Mouse (Mus musculus): Measurements from ENCODE around the gene Ggt5.

The Ggt5 gene

DNA sequence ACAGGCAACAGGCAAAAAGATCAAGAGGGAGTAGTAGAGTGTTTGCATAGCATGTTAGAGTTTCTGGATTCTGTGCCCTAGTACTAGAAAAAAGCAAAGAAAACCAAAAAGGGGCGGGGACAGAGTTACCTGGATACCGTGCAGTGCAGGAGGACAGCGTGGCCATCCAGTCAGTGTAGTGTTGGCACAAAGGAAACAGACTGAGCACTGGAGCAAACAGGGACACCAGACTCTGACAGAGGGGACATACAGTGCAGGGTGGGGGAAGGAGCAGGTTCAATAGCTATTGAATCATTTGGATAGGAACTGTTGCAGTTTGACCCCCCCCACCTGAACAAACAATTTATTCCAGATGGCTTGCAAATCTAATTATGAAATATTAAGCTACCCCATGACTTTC, 37.9 kb downstream of the Ggt5 start:
- no peak for DNase-seq (ENCODE audit: low spot score)

DNA sequence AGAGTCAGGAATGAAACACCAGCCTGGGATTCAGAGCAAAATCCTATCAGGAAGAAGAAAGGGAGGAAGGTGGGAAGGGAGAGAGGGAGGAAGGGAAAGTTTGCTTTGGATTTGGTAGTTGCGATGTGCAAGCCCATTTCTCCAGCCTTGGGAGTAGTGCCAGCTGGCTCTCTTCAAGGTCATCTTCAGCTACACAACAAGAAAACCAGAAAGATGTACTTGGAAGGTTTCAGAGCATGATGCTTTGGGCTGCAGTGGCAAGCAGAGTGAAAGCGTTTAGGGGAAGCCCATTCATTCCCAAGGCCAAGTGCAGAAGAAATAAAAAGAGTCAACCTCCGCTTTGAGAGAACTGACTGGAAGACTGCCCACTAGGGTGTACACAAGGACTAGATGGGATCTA, 38.4 kb downstream of the Ggt5 start:
- no peak for DNase-seq (ENCODE audit: low spot score)

DNA sequence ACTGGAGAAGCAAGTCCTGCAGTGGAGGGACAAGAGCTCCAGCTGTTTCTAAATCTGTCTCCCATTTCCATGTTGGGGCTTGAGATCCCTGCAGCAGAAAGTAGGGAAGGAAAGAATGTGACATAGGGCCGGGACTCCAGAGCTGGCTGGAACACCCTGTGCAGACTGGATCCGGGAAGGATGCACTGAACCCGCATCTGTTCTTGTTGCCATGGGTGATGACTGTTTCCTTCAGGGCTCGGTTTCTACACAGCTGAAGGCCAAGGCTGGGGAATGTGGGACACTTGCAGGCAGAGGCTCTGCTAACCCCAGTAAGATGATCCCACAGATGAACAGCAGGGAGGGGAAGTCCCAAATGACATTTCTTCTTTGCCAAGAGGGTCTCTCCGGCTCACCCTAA, 43.5 kb downstream of the Ggt5 start:
- no peak for DNase-seq (ENCODE audit: low spot score)

DNA sequence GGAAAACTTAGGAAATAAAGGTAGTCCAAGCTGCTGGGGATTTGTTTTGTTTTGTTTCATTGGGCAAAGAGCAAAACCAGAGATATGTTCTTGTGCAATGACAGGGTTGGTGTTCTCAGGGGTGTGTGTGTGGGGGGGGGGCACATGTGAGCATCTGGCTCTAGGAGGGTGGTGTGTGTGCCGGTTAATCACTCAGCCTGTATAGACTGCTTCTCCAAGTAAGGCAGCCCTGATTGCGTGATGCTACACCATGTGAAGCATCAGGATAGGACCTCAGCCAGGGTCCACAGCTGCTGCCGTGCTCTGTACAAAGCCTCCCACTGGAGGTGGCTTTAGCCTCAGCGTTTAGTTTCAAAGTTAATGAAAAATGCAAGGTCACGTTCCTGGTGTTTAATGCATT, 43.9 kb downstream of the Ggt5 start:
- DNase-seq (ENCODE audit: low spot score), result no peak

DNA sequence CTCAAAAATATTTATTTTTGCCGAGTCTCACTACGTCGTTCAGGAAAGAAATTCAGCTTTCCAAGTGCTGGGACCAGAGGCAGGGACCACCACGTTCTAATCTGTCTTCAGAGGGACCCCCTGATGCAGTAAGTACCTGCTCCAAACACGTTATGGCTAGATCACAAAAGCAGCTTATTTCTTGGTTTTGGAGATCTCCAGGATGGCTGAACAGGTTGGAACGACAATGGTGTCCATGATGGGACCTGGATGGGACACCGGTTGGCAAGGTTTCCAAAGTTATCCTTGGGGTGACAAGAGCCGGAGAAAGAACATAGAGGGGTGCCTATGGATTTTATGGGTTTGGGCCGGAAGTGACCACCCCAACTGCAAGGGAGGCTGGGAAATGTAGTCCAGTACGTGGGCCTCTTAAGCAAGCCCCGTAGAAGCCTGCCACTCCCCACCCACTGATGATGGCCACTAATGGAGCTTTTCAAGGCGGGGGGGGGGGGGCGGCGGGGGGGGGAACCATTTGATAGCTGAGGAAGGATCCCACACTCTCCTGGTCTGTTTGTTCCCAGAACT, 44.5 kb downstream of the Ggt5 start:
- DNase-seq (ENCODE audit: low spot score), result no peak

DNA sequence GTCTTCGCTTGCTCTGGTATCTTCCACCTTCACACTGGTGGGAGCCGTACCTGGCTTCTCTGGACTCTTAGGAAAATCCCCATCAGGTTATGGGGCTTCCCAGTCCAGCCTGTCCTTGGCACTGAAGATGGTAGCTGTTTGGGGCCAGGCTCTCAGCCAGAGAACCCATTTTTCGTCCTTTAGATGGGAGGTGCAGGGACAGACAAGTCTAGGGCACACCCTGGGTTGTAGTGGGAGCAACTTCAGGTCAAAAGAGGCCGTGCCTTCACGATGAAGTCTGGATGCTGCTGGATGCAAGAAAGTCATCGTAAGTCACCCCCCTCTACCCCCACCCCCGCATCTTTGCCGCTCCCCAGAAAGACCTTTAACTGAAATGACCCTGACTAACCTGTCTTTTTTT, 45.5 kb downstream of the Ggt5 start:
- DNase-seq (ENCODE audit: low spot score), result no peak

DNA sequence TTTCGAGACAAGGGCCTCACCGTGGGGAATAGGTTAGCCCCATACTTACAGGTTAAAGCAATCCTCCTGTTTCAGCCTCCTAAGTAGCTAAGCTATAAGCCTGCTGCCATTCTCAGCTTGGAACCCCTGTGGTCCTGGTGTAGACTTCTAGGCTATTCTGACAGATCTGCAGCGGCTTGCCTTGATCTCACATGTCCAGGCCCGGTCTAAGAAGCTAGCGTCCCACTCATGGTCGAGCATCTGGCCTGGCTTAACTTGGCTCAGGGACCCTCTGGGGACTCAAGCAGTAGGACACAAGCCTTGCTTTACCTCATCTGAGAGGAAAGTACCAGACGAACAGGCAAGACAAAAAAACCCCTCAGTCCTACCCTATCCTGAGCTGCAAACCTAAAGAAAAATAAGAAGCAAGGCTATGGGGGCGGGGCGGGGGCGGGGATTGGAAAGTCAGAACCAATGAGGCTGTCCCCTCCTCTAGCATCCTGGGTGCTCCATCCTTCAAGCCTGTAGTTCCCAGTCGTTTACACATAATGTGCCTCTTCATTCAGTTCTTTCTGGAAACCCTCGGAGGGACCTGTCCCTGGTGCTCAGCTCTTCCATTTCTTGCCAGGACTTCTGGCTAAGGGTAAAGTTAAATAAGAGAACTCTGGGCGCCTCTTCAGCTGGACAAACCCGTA, 46.0 kb downstream of the Ggt5 start:
- no peak for DNase-seq (ENCODE audit: low spot score)

DNA sequence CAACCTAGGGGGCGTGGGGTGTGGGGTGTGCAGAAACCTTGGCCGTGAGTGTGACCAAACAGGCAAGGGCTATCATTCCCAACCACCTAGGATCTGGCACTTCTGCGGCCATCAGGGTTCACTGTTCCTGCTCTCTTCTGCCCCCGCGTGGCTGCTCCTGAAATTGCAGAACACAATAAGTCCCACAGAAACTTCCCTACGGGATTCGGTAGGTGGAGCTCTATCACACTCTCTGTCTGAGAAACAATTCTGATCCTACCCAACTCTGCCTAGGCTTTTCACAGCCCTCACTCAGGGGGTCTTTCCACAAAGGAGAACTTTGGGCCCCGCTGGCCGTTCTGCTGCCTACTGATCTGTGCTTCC, 46.5 kb downstream of the Ggt5 start:
- peak; percentile 80 for DNase-seq (ENCODE audit: low spot score)

DNA sequence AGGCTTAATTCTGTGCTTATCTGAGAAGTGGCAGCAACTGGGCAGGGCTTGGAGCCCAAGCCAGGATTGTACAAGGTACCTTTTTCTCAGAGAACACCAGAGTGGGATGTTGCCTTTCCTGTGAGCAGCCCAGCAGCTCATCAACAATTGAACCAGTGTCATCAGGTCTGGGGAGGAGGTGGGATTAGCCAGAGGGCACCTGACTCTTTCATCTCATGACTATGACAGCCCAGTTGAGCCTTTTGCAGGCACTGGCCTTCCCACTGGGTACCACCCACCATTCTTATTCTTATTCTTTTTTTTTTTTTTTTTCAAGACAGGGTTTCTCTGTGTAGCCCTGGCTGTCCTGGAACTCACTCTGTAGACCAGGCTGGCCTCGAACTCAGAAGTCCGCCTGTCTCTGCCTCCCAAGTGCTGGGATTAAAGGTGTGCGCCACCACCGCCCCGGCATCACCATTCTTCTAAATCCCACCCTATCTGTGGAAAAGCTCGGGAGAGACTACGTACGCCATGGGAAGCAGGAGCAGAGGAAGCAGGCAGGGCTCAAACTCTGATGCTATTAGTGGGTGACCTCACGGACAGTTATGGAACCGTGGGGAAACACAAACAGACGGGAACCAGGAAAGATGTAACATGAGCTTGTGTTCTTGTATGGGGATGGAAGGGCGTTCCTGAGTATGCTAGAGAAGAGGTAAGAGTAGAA, 47.1 kb downstream of the Ggt5 start:
- DNase-seq (ENCODE audit: low spot score), result no peak

DNA sequence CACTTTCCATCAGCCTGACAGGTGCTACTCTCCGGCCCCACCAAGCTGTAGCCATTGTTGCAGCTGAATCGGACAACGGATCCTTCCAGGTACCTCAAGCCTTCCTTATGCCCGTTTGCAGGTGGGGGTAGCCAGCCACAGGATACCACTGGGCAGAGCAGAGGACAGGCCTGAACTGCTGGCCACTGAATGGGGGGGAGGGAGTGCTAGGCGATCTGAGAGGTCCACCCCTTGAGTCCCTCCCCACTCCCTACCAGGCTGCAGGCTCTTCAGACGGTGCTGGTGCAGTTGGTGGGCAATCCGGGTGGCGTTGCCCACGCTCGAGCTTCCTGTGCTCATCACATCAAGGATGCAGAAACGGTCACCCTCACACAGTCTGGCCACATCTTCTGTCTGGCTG, 48.6 kb downstream of the Ggt5 start:
- no peak for DNase-seq (ENCODE audit: low spot score)

DNA sequence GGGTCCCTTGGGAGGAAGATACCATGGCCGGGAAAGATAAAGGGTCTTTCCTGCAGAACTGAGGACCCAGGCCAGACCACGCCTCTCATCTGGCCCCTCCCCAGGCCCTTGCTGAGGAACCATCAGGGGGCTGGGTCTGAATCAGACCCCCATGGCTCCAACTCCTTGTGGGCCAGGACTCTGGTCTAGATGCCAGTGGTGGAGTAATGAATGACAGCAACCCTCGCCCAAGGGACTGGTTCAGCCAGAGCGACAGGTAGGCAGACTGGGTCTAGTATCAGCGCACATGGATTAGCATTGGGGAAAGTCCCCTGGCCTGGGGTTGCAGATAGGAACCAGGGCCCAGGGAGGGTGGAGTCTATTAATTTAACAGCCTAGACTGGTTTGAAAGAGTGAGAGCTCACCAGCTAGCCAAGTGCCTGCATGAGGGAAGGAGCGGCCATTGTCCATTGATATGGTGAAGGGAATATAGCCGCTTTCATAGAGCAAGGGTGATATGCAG, 52.6 kb downstream of the Ggt5 start:
- no peak for DNase-seq (ENCODE audit: low spot score)

DNA sequence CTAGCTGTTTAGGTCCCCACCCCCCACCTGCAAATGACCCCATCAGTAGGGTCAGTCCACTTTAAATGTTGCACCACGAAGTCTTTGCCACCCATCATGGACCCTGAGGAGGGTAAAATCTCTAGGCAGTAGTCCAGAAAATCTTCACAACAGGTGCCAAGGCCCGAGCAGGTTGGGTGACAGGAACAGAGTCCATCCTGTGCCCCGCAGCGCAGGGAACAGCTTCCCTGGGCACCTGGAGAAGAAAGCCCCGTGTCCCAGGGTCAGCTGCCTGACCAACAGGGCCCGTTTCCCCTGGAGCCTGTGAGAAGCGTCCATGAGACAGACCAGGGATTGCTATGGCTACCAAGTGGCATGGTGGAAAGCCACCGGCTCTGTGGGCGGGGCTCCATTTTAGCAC, 53.3 kb downstream of the Ggt5 start:
- DNase-seq (ENCODE audit: low spot score), result no peak

DNA sequence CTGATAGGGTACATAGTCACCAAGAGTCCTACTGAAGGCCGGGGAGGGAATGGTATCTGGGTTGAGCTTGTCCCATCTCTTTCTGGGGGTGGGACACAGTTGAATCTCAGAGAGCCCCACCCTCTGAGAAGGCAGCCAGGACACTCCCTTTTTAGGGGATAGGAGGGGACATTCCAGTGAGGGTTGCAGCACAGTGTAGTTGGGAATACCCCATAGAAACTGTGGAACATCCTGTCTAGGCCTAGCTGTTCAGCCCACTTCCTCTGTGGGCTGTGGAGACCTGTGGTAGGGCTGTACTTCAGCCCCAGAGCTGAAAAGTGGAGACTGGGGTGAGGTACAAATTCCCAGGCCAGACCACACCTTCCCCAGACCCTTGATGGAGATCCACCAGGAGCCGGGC, 53.8 kb downstream of the Ggt5 start:
- DNase-seq (ENCODE audit: low spot score), result no peak

DNA sequence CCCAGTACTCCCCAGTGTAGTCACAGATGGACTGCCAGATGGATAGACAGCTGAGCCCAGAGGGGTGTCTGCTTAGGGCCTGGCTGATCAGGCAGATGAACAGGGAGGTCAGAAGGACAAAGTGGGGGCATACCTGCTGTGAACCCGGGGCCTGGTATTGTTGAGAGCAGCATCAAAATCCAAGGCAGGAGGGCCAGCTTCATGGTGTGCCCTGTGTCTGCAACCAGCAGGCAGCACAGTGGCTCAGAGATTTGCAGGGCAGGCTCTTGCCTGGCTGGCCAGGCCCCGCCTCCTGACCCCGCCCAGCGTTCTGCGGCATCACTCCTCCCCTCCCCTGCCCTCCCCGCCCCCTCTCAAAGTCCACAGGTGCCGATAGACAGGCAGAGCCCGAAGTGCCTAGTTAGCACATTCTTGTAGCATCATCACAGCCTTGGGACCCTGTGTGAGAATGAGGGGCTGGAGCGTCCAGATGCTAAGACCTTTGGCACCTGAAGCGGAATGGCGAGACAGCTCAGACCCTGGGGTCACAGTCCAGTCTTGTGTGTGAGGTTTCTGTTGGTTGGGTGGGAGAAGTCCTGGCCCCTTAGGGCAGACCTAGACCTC, 54.7 kb downstream of the Ggt5 start, which contains the start of gene Susd2:
TSS of gene Susd2 (minus strand) at position 268 of the 603 bp plus-strand sequence.
- peak; percentile 59 for DNase-seq (ENCODE audit: low spot score)

DNA sequence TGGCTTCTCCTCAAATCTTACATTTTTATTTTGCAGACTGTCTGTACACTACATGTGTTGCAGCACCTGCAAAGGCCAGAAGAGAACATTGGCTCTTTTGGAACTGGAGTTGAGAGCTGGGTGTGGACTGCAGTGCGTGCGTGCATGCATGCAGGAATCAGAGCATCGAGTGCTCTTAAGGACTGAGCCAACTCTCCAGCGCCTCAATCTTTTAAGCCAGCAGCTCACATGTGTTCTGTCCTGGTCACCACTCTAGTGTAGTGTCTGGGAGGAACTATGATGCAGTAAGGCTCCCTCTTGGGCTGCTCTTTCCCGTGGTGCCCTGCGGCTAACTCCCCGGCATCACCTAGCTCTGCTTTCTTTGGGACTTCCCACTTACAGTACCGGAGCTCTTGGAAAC, 56.5 kb downstream of the Ggt5 start:
- DNase-seq (ENCODE audit: low spot score), result no peak

DNA sequence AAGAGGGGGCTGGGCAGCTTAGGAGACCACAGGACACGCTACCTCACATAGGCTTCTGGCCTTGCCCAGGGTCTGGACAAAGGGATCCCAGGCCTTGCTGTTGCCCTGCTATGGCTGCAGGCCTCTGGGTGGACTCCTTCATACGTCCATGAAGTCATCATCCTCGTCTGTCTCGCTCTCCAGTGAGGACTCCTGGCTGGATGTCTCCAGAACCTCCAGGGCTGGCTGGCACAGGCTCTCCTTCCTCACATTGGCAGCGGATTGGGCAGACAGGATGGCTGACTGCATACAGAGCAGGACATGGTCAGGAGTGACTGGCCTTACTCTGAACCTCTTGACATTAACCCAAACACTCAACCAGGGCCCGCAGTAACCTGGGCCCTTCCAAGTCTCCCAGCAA, 57.3 kb downstream of the Ggt5 start:
- no peak for DNase-seq (ENCODE audit: low spot score)

DNA sequence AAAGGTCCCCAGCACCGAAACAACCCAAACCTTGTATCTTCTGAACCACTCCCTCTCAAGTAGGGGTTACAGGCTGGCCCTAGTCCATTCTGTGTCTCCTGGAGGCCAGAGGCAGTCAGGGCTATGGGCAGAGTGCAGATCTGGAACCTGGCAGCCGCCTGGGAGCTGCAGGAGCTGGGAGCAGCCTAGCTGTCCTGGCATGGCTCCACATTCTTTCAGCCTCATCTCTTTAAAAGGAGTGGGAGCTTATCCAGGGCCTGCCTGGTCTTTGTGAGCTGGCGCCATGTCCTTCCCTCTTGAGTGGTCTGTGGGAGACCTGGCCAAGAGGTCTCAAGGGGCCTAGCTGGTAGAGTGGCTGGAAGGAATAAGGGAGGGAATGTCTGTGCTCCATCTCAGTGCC, 58.2 kb downstream of the Ggt5 start:
- DNase-seq (ENCODE audit: low spot score), result no peak

DNA sequence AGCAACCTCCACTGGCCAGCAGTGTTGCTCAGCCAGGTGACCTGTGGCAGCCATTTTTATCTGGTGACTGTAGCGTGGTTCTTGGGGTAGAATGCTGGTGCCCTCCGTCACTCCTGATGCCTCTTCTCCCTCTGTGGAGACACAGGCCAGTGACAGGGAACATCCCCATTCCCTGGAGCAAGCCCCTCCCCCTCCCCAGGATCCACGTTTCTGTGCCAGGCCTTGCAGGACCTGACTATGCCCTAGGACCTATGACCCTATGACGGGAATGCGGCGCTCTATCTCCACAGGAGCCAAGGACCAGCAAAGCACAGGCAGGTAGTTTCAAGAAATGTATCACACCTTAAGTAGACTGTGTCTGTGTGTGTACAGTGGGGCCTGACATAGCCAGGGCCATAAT, 59.0 kb downstream of the Ggt5 start:
- DNase-seq (ENCODE audit: low spot score), result no peak

DNA sequence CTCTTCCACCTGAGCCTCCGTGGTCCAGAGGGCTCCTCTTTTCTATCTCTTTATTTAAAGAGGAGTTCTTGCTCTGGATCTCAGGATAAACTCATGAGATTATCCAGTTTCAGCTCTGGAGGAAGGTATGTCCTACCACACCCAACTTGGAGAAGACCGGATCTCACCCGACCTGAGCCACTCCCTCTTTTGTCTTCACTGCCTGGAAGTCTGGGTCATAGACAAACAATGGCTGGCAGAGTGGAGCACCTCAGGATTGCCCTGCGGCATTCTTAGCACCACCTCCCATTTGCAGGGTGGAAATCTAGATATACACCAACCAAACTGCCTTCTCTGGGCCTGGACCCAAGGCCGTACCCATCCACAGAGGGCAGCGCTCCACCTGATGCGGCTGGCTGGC, 59.9 kb downstream of the Ggt5 start:
- DNase-seq (ENCODE audit: low spot score), result no peak

DNA sequence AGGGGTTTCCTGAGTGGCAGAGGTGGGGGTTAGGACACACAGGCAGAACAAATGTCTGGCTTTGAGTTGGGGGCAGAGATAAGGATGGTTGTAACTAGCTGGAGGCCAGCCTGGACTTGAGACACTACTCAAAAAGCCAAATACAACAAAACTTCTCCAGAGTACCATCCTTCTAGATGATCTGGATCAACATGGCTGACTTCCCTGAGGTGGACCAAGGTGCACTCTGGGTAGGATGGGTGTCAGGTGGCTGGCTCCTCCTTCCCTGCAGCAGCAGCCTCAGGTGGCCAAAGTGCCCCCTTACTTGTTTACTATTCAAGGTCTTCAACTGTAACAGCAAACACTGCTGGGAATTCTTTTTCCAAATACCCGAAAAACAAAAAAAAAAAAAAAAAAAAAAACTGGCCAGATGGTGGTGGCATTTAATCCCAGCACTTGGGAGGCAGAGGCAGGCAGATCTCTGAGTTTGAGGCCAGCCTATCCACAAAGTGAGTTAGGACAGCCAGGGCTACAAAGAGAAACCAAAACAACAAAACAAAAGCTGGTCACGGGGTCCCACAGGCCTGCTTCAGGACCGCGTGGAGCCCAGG, 60.4 kb downstream of the Ggt5 start:
- DNase-seq (ENCODE audit: low spot score), result no peak

DNA sequence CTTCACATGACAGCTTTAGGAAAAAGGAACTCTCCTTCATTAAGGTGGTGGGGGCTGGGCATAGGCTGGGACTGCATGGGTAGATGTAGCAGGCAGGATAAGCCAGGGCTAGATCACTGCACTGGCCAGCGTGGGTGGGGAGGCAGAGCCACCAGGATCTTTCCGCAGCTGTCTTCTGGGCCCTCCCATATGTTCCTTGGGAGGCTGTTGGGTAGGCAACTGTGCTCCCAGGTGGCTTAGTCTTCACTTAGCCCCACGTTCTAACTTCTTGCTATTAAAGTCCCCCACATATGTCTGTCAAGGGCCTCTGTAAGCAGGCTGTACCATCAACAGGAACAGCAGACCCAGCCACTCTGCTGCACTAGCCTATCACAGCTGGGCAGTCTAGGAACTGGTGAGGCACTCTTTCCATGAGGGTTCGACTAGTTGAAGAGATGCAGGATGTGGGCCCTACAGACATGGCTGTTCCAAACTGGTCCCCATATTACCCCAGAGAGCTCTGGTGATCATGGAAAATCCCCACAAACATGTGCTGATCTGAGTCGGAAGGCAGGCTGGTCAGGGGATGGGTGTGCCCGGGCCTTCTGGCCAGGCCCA, 61.3 kb downstream of the Ggt5 start:
- DNase-seq (ENCODE audit: low spot score), result no peak

DNA sequence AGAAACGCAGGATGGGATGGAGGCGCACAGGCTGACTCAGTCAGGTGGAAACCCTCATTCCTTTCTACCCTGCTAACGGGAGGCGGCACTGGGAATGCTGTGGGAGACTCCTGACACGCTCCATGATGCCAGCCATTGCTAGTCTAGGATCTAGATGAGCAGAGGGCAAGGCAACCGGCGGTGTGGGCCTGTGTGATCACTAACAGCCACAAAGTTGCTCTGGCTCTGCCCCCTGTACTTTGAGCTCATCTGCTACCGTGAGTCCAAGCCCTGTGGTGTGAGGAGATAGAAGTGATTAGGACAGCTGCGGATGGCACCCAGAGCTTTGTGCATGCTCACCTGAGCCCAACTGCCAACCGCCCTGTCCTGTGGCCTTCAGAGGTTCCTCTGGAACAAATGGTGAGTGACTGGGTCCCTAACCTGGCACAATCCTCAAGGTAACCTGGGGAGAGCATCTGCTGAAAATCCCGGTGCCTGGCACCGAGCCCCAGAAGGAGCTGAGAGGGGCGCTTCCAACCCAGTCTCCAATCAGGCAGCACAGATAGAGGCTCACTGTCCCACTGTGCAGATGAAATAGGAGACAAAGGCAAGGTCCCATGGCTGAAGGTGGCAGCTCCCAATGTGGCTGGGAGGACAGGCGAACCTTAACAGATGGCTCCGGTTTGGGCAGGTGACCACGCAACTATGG, 62.4 kb downstream of the Ggt5 start:
- no peak for DNase-seq (ENCODE audit: low spot score)
